Mouse (Mus musculus) cerebellum, postnatal 25 days (tissue): Measurements from ENCODE around the gene Cyp26c1.
A peak's percentile ranks its signal among the peaks of the same experiment; 100 is the strongest.

Experiments
- DNase-seq, 2 experiments: peaks; one replicate each; pipeline ENCODE4 v3.0.0; 2021; ENCODE audit warnings: mixed read lengths in 2 of 2

The Cyp26c1 gene

DNA sequence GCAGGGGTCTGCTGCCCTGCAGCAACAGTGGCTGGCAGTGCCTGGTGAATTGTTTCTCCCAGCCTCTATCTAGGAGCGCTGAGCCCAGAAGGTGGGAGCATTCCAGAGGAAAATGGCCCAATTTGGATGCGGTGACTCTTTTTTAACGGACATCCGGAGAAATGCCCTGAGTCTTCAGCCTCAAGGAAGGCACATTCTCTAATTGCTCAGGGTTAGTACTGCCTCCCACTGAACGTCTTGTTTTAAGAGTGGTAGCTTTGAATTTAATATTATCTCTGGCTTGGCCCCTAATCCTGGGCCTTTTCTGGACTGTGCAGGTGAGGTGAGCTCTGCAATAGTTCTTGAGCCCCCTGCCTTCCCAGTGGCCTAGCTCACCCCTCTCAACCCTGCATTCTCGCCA is at the start of gene Cyp26c1:
Cyp26c1 (plus strand) TSS at position 301 of the 400 bp plus-strand sequence.
- DNase-seq, result no peak

GRCm38 (mm10) chr19:37647994-37648393 is 37.4 kb upstream of the Cyp26c1 start:
- no peak for DNase-seq

DNA sequence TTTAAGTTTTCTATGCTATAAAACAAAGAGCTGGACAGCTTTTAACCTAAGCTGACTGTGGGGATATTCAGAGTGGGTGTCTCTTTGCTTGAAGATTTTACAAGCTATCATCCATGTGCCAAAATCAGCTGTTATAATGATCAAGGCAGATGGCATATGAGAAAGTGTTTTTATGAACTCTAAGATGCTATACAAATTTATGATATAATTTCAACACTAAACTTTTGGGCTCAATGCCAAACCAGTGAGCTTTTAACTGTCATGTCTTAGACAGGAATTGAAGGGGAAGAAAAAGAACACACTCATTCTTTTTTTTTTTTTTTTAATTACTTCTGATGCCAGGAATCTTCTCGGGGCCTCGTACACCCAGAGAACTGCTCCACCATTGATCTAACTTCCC is 34.9 kb upstream of the Cyp26c1 start:
- DNase-seq, result no peak

DNA sequence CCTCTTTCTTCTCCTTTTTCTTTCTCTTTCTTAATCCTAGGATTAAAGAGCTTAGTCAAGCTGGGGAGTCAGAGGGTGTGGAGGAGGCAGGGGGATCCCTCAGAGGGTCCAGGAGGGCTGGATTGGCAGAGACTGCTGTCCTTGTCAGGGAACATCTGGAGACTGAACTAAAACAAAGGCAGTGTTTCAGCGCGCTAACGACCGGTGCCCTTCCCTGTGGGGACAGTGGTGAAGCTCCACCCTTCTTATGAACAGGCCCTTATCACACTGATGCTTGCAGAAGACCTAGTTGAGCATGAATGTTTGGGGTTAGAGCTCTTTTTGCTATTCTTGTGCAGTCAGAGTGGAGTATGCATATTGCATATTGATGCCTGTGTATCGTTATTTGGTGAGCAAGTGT is 31.4 kb upstream of the Cyp26c1 start:
- no peak for DNase-seq

GRCm38 (mm10) chr19:37656441-37656840 is 28.9 kb upstream of the Cyp26c1 start:
- DNase-seq, result no peak

- DNase-seq, result no peak
These were observed 20.1 kb upstream of the Cyp26c1 start for GRCm38 (mm10) chr19:37665256-37665655.

DNA sequence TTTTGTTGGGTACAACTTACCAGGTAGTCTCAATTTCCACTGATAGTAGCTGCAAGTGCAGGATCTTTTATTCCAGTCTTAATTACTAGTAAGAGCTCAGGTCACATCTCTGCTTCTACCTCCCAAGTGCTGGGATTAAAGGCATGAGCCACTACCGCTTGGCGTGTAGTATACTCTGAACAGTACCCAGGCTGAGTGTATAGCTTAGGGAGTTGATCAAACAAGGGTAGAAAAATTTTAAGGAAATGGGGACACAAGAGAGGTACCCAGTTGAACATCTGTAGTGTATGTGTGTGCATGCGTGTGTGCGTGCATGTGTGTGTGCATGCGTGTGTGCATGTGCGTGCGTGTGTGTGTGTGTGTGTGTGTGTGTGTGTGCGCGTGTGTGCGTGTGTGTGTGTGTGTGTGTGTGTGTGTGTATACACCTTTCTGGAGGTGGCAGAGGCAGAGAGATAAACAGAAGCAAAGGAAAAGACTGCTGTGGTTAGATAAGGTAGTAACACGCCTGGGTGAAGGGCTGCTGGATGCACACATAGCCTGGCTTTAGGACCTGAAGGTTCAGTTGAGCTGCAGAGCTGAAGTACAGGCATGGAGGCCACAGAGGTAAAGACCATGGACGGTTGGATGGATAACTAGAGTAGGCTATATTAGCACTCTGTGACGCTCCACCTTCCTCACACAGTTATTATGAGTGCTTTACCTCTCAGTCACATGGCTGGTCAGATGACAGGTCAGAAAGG is 17.4 kb upstream of the Cyp26c1 start:
- no peak for DNase-seq

DNA sequence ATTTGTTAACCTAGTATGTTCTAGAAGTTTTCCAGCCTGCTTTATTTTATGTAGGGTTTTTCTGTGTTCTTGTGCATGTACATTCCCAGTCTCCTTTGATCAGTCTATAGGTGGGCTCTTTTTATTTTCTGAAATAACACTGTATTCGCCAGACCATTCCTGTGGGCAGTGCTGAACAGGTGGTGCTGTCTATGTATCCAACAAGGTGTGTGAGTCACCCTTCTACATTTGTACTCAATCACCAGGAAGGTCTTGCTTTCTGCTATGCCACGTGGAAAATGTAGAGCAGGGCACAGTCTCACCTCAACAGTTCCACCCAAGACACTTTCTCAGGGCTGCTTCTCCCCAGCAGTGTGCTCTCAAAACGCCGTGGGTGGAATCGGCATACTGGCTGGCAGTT is 16.7 kb upstream of the Cyp26c1 start:
- no peak for DNase-seq

GRCm38 (mm10) chr19:37669486-37669885 is 15.9 kb upstream of the Cyp26c1 start:
- DNase-seq, result no peak

DNA sequence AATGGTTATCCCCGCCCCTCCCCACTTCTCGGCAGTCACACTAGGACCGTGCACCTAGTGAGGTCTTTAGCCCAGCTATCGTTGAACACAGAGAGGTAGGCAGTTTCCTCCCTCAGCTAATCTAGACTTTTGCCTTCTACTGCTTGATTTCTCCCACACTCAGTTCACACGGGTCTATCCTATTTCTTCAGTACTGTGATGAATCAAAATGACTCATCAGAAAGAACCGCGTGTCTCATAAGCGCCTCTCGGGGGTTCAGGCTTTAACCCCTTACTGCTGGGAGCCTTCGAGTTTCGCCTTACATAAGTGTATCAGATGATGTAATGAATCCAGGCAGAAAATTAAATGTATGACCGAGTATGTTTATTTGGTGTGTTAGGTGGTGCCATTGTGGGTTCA is 12.0 kb upstream of the Cyp26c1 start:
- no peak for DNase-seq

- DNase-seq, result no peak
These were observed 966 bp downstream of the Cyp26c1 start for GRCm38 (mm10) chr19:37686347-37686746.

GRCm38 (mm10) chr19:37686941-37687850 is 1.8 kb downstream of the Cyp26c1 start:
- DNase-seq, result no peak

- no peak for DNase-seq
These were observed 4.1 kb downstream of the Cyp26c1 start for GRCm38 (mm10) chr19:37689478-37689877.

DNA sequence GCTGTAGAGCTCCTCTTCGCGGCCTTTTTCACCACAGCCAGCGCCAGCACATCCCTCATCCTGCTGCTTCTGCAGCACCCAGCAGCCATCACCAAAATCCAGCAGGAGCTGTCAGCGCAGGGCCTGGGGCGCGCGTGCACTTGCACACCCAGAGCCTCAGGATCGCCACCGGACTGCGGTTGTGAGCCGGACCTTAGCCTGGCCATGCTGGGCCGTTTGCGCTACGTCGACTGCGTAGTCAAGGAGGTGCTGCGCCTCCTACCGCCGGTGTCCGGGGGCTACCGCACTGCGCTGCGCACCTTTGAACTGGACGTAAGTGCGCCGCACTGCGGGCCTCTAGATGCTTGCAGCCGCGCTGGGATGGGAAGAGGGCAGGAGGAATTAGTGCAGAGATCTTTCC is 5.3 kb downstream of the Cyp26c1 start:
- no peak for DNase-seq

DNA sequence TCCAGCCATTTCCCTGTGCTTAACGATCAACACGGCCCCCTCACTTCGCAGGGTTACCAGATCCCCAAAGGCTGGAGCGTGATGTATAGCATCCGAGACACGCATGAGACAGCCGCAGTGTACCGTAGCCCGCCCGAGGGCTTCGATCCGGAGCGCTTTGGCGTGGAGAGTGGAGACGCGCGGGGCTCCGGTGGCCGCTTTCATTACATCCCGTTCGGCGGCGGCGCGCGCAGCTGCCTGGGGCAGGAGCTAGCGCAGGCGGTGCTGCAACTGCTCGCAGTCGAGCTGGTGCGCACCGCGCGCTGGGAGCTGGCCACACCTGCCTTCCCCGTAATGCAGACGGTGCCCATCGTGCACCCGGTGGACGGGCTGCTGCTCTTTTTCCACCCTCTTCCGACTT is 7.5 kb downstream of the Cyp26c1 start:
- DNase-seq, result peak in 1 of 2 experiments; percentile 16

- DNase-seq, result no peak
These were observed 9.8 kb downstream of the Cyp26c1 start for GRCm38 (mm10) chr19:37695146-37695545.

DNA sequence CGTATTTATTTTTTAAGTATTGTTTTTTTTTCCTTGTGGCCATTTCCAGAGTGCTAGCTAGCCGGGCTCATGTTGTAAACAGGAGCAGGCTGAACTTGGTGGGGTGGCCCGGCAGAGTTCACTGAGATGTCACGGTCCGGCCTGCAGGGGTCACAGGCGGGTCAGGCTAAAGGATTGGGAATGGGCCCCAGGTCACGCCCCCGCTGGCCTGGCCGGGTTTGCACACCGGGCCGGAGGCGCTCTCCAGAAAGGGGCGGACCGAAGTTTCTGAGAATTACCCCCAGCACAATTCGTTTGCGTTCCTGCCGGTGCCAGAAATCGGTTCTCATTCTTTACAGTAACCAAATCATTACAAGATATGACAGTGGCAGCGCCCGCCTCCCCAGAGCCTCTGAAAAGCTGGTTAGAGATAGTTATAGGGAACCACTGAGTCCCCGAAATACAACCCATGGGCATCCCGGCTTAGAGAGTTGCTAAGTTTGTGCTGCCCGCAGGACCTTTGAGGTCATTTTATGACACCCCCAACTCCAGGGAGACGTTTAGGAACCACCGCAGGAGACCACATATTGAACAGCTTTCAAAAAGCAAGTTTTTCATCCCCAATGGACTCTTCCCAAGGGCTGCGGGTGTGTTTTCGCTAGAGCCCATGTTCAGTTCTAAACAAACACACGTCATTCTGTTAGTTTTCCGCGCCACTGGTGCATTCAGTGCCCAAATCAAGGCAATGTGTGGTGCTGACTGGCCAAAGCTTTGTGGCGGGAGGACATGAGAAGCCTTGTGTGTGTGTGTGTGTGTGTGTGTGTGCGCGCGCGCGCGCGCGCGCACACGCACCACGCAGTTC is 10.6 kb downstream of the Cyp26c1 start:
- DNase-seq, result no peak

GRCm38 (mm10) chr19:37696603-37697334 is 11.4 kb downstream of the Cyp26c1 start:
- DNase-seq, result no peak

- no peak for DNase-seq
These were observed 11.9 kb downstream of the Cyp26c1 start for GRCm38 (mm10) chr19:37697335-37697636.

GRCm38 (mm10) chr19:37697651-37698272 is 12.4 kb downstream of the Cyp26c1 start, which contains the start of gene Cyp26a1:
TSS of gene Cyp26a1 (plus strand) at chr19:37697798.
- DNase-seq, result no peak

- no peak for DNase-seq
These were observed 13.1 kb downstream of the Cyp26c1 start for GRCm38 (mm10) chr19:37698273-37699160.
